Mouse (Mus musculus) ES-CJ7 (cell line): ENCODE measurements at regions not wholly inside any gene's neighbourhood (a gene's known extent, or its start where the extent isn't known, plus 50 kb on each side); places are given as distances from the start of the nearest gene placed in this dataset.

Experiments used
- DNase-seq: peaks from one replicate; pipeline ENCODE4 v3.0.0; 2011; ENCODE audit warnings: low read depth, low spot score

GRCm38 (mm10) chr5:62939050-62939449 is 125.4 kb downstream of the Dthd1 start:
- peak; percentile 34 for DNase-seq
